Mouse (Mus musculus): ENCODE measurements around the gene Lzts3. TPM values are rescaled to one million over a fixed set of nuclear protein-coding genes. Genes with fewer than 3 reads are reported as not detected.
A peak's percentile ranks its signal among the peaks of the same experiment; 100 is the strongest.

Gene Lzts3
- polyA plus RNA-seq (2012) = 0.34 and 0.38 TPM in 2 replicates

DNA sequence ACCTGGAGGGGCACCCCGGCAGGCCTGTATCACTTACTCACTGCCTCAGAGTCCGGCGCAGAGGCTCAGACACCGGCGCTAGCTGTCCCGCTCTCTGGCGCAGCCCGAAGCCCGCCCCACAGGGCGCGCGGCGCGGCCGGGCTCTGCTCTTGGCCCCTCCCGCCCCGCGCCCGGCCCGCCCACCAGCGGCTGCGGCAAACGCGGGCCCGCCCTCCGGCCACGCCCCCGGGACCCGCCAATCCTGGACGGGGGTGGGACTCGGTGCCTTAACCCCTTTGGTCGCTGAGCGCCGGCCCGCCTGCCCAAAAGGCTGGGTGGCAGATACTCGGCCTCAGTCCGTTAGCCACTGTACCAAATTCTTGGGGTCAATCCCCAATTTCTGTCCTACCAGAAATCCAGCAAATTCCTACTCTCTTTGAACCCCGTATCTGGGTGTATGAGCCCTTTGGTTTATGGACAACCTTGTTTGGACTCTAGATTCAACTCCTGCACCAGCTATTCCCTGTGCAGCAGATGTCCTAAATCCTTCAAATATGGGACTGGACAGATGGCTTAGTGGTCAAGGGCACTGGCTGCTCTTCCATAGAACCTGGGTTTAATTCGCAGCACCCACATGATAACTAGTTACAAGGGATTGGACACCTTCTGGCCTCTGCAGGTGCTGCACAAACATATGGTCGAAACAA is at the start of gene Lzts3:
Lzts3 (minus strand) TSS at position 120 of the 686 bp plus-strand sequence.
- Histone ChIP-seq H3K27me3 (ENCODE audit: control insufficient read depth) (peaks cover 43% of the 10 kb centered on the region), H3K9me3 (ENCODE audit: control insufficient read depth, low read length) (no peaks in the 10 kb centered on the region), H3K36me3 (ENCODE audit: control insufficient read depth) (peaks cover 5% of the 10 kb centered on the region), H3K4me1 (ENCODE audit: control insufficient read depth) (peaks cover 17% of the 10 kb centered on the region), H3K4me3 (replicated peaks) (peak within 1 kb of the TSS; percentile 73)
- TF ChIP-seq TAL1 (IDR thresholded peaks at IDR 0.05; ENCODE audit: low read length) (no peak), GATA1 (IDR thresholded peaks at IDR 0.05; ENCODE audit: low read length) (no peak)

DNA sequence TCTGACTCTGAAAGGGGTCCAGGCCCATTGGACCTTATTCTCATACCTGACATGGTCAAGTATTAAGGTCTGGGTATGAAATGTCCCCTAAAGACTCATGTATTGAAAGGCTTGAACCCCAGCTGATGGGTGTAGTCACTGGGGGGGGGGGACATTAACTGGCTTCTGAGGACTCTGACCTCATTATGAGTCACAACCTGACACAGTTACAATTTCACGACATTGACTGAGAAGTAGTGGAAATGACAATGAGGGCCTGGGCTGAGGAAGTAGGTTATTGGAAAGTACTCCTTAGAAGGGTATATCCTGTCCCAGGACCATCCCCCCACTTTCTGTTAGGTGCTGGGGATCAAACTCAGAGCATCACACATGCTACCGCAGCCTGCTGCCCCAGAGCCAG is 46.4 kb upstream of the Lzts3 start:
- Histone ChIP-seq H3K36me3 (ENCODE audit: control insufficient read depth) (peaks cover 12% of the 10 kb centered on the region), H3K4me1 (ENCODE audit: control insufficient read depth) (peaks cover 5% of the 10 kb centered on the region), H3K27me3 (ENCODE audit: control insufficient read depth) (no peaks in the 10 kb centered on the region), H3K9me3 (ENCODE audit: control insufficient read depth, low read length) (no peaks in the 10 kb centered on the region), H3K4me3 (replicated peaks) (no peak overlapping the region)
- TF ChIP-seq TAL1 (IDR thresholded peaks at IDR 0.05; ENCODE audit: low read length) (no peak), GATA1 (IDR thresholded peaks at IDR 0.05; ENCODE audit: low read length) (no peak)

DNA sequence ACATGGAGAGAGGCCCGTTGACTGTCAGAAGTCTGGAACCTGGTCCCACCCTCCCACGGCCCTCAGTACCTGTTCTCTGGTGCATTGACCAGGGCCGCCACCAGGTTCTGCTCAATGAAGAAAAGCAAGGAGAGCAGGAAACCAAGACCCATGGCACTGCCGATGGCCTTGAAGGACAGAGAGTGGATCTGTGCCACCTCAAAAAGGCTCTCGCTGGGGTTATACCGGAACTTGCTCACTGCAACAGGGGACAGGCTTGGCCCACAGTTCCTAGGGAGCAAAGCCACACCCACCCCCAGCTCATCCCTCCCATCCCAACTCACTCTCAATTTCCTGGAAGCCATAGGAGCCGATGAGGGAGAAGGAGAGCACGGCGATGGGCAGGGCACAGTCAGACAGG is 42.8 kb upstream of the Lzts3 start:
- H3K27me3 ChIP-seq (ENCODE audit: control insufficient read depth) = no peaks in the 10 kb centered on the region
- TF ChIP-seq TAL1 (IDR thresholded peaks at IDR 0.05; ENCODE audit: low read length) = no peak
- no peak for TF ChIP-seq GATA1 (IDR thresholded peaks at IDR 0.05; ENCODE audit: low read length)
- H3K9me3 ChIP-seq (ENCODE audit: control insufficient read depth, low read length) = no peaks in the 10 kb centered on the region
- peaks cover 48% of the 10 kb centered on the region for H3K36me3 ChIP-seq (ENCODE audit: control insufficient read depth)
- peaks cover under 1% of the 10 kb centered on the region; the same call in 1 of the 2 replicates for H3K4me1 ChIP-seq (ENCODE audit: control insufficient read depth)
- no peak overlapping the region for H3K4me3 ChIP-seq (replicated peaks)

DNA sequence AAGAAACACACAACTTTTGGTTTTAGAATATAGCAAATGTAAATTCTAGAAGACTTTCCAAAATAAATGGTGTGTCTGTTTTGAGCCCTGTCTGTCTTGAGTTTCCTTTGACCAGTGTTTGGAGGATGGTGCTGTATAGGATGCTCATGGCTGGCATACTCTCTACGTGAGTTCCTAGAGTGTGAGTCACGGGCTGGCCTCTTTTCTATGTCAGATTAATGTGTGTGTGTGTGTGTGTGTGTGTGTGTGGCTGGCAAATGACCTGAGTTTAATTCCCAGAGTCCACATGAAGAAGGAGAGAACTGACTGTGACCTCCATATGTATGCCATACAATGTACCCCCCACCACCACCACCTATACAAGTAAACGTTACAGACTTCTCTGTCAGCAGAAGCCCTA is 38.9 kb upstream of the Lzts3 start:
- Histone ChIP-seq H3K9me3 (ENCODE audit: control insufficient read depth, low read length) (no peaks in the 10 kb centered on the region), H3K4me3 (replicated peaks) (no peak overlapping the region), H3K36me3 (ENCODE audit: control insufficient read depth) (peaks cover 87% of the 10 kb centered on the region), H3K4me1 (ENCODE audit: control insufficient read depth) (no peaks in the 10 kb centered on the region), H3K27me3 (ENCODE audit: control insufficient read depth) (no peaks in the 10 kb centered on the region)
- no peak for TF ChIP-seq GATA1 (IDR thresholded peaks at IDR 0.05; ENCODE audit: low read length)
- TF ChIP-seq TAL1 (IDR thresholded peaks at IDR 0.05; ENCODE audit: low read length) = no peak

DNA sequence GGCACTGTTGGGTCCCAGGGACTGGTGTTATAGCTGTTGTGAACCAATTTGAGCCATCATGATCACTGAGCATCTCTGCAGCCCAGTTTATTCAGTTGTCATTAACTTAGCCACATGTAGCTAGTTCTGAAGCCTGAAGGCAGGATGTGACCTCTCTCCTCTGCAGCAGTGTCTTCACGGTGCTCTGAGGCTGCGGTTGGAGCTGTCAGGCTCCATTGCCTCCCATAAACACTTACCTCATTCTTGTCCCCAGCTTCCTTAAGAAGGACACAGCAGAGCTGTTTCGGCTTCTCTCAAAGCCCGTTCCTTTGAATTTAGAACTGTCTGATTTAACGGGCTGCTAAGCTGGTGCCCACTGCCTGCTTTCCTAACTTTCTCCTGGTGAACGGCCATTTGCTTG is 37.3 kb upstream of the Lzts3 start:
- Histone ChIP-seq H3K9me3 (ENCODE audit: control insufficient read depth, low read length) (no peaks in the 10 kb centered on the region), H3K36me3 (ENCODE audit: control insufficient read depth) (peaks cover 100% of the 10 kb centered on the region), H3K4me3 (replicated peaks) (no peak overlapping the region), H3K27me3 (ENCODE audit: control insufficient read depth) (no peaks in the 10 kb centered on the region), H3K4me1 (ENCODE audit: control insufficient read depth) (no peaks in the 10 kb centered on the region)
- no peak for TF ChIP-seq GATA1 (IDR thresholded peaks at IDR 0.05; ENCODE audit: low read length)
- no peak for TF ChIP-seq TAL1 (IDR thresholded peaks at IDR 0.05; ENCODE audit: low read length)

DNA sequence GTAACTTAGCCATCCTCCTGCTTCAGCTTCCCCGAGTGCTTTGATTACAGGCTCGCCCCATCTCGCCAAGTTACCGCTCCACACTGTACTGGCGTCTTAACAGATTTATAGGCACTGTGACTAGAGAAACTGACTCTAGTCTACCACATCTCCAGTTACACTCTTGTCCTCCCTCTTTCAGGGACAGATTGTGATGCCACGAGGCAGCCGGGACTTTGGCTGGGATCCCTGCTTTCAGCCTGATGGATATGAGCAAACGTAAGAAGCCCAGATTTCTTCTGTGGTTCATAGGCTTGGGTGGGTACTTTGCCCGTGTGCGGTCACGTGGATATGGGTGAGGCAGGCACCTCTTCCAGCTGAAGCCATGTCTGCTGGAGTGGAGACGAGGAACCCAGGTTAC is 36.6 kb upstream of the Lzts3 start:
- Histone ChIP-seq H3K36me3 (ENCODE audit: control insufficient read depth) (peaks cover 99% of the 10 kb centered on the region), H3K4me3 (replicated peaks) (no peak overlapping the region), H3K4me1 (ENCODE audit: control insufficient read depth) (no peaks in the 10 kb centered on the region), H3K27me3 (ENCODE audit: control insufficient read depth) (no peaks in the 10 kb centered on the region), H3K9me3 (ENCODE audit: control insufficient read depth, low read length) (no peaks in the 10 kb centered on the region)
- TF ChIP-seq TAL1 (IDR thresholded peaks at IDR 0.05; ENCODE audit: low read length) (no peak), GATA1 (IDR thresholded peaks at IDR 0.05; ENCODE audit: low read length) (no peak)

DNA sequence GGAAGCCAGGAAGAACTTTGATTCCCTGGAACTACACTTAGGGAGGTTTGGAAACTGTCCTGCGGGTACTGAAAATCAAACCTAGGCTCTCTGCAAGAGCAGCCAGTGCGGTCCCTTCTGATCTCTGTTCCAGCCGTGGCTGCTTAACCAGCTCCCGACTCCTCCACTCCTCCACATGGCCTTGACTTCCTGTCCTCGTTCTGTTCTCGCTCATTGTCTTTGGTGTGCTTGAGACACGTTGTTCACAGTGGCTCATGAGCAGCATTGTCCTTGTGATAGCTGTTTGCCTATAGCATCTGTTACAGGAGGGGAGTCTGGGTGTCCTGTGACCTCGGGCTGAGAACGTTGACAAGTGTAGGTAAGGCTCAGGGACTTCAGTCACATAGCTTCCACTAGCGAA is 34.6 kb upstream of the Lzts3 start:
- H3K36me3 ChIP-seq (ENCODE audit: control insufficient read depth) = peaks cover 98% of the 10 kb centered on the region
- no peaks in the 10 kb centered on the region for H3K9me3 ChIP-seq (ENCODE audit: control insufficient read depth, low read length)
- TF ChIP-seq GATA1 (IDR thresholded peaks at IDR 0.05; ENCODE audit: low read length) = no peak
- TF ChIP-seq TAL1 (IDR thresholded peaks at IDR 0.05; ENCODE audit: low read length) = no peak
- H3K4me3 ChIP-seq (replicated peaks) = no peak overlapping the region
- no peaks in the 10 kb centered on the region for H3K4me1 ChIP-seq (ENCODE audit: control insufficient read depth)
- H3K27me3 ChIP-seq (ENCODE audit: control insufficient read depth) = no peaks in the 10 kb centered on the region

DNA sequence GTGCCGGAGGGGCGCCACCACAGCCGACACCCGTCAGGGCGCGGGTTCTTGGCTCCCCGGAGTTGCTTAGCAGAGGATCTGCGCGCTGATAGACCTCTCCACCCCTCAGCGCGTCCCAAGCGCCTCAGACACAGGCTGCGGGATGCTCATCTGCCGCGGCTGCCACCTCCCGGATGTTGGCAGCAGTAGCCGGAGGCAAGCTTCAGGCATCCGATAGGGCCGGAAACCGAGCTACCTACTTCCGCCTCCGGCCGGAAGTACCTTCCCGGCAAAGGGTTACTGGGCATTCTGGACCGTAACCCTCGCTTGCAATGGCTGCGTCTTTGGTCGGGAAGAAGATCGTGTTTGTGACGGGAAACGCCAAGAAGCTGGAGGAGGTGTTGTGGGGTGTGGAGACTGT is 25.0 kb upstream of the Lzts3 start, which contains the start of gene Itpa:
Itpa (plus strand) TSS at position 52 of the 400 bp plus-strand sequence.
- TF ChIP-seq TAL1 (IDR thresholded peaks at IDR 0.05; ENCODE audit: low read length) (no peak), GATA1 (IDR thresholded peaks at IDR 0.05; ENCODE audit: low read length) (0 out of 2 replicates have a peak, but pooled peaks have one; percentile 29)
- no peaks in the 10 kb centered on the region for H3K27me3 ChIP-seq (ENCODE audit: control insufficient read depth)
- H3K9me3 ChIP-seq (ENCODE audit: control insufficient read depth, low read length) = no peaks in the 10 kb centered on the region
- H3K4me3 ChIP-seq (replicated peaks) = peak within 1 kb of the TSS; percentile 72
- H3K36me3 ChIP-seq (ENCODE audit: control insufficient read depth) = peaks cover 41% of the 10 kb centered on the region
- H3K4me1 ChIP-seq (ENCODE audit: control insufficient read depth) = peaks cover 69% of the 10 kb centered on the region

DNA sequence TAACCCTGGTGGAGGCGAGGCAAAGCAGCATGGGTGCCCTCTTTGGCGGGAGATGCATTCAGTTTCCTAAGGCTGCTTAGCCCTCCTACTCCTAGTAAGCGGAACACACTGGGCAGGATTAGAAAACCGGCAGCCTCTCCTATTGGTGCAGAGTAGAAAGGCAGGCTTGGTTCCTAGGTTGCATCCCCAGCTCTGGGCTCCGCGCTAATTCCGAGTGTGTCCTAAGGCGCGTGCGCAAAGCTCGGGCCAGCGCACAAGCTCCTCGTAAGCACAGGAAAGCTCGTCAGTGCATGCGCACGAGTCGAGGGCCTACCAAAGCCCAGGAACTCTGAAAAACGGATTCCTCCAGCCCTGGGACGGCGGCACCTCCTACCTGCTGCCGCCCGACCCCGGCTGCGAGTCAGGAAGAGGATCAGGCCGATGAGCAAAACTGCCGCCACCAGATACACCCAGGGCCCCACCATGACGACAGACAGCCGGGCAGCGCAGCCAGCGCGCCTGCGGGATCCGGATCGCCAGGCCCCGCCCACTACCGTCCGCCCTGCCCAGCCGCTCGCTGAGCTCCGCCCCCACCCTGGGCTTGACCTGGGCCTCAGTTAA is 21.6 kb upstream of the Lzts3 start, which contains the start of gene Ddrgk1:
Ddrgk1 (minus strand) TSS at position 558 of the 600 bp plus-strand sequence.
- peaks cover 43% of the 10 kb centered on the region for H3K36me3 ChIP-seq (ENCODE audit: control insufficient read depth)
- TF ChIP-seq GATA1 (IDR thresholded peaks at IDR 0.05; ENCODE audit: low read length) (no peak), TAL1 (IDR thresholded peaks at IDR 0.05; ENCODE audit: low read length) (no peak)
- no peaks in the 10 kb centered on the region for H3K27me3 ChIP-seq (ENCODE audit: control insufficient read depth)
- peaks cover 63% of the 10 kb centered on the region for H3K4me1 ChIP-seq (ENCODE audit: control insufficient read depth)
- H3K9me3 ChIP-seq (ENCODE audit: control insufficient read depth, low read length) = no peaks in the 10 kb centered on the region
- peak within 1 kb of the TSS; percentile 81 for H3K4me3 ChIP-seq (replicated peaks)
